Mouse (Mus musculus) v-Abl transformed pro-B cells (cell line): ENCODE results near the gene Dyrk4.

ENCODE experiments used
- in situ Hi-C, 2 experiments: fragments of 400-800 bp; cut with MboI; formaldehyde crosslinking; loops; one replicate each; pipeline ENCODE4 v1.15.1; 2025; ENCODE audit not compliant: unreplicated experiment in 2 of 2

Gene Dyrk4

GRCm38 (mm10) chr6:126921111-126921881 is at the start of gene Dyrk4:
TSS of gene Dyrk4 (minus strand) at chr6:126921839.
- in situ Hi-C loops, result no loop called here

GRCm38 (mm10) chr6:126966241-126967026 is 44.8 kb upstream of the Dyrk4 start:
- in situ Hi-C loops, result loop anchor here in 1 of 2 experiments (10.0 kb wide), 1 partner anchor 178 kb away; no protein-coding TSS in a partner anchor

DNA sequence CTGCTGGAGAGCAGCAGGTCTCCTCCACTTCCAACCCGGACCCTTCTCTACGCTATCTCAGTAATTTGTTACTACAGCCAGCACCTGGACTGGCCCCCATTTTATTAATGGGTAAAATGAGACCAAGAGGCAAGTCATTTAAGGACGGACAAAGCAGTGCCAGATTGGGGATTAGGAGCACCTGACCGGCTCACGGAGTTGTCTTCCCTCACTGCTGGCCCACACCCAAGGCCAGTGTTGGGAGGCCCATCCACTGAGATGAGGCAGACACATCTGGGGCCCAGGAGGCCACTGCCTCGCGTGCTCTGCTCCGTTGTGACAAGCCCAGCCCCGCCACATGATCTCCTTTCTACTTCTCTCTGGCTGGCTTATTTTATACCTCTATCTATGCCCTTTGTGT is 41.8 kb upstream of the Dyrk4 start:
- in situ Hi-C loops, result loop anchor here in 1 of 2 experiments (10.0 kb wide), 1 partner anchor 181 kb away; no protein-coding TSS in a partner anchor

DNA sequence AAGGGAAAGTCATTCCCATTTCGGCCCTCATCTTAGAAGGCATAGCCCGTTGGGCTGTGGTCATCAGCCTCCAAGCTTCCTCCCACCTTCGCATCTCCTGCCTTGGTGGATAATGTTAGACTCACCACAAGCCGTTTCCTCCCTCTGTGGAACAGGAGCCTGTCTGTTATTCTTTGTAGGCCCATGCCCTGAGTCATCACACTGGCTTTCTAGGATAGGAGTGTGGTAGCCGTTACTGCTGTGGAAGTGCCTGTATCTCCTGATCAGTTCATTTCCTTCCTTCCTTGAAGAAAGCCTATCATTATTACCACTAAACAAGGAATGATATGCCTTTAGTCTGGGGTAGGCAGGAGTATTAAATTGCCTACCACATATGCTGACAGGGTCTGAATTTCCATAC is 41.1 kb upstream of the Dyrk4 start:
- in situ Hi-C loops, result loop anchor here in 1 of 2 experiments (10.0 kb wide), 1 partner anchor 182 kb away; no protein-coding TSS in a partner anchor

DNA sequence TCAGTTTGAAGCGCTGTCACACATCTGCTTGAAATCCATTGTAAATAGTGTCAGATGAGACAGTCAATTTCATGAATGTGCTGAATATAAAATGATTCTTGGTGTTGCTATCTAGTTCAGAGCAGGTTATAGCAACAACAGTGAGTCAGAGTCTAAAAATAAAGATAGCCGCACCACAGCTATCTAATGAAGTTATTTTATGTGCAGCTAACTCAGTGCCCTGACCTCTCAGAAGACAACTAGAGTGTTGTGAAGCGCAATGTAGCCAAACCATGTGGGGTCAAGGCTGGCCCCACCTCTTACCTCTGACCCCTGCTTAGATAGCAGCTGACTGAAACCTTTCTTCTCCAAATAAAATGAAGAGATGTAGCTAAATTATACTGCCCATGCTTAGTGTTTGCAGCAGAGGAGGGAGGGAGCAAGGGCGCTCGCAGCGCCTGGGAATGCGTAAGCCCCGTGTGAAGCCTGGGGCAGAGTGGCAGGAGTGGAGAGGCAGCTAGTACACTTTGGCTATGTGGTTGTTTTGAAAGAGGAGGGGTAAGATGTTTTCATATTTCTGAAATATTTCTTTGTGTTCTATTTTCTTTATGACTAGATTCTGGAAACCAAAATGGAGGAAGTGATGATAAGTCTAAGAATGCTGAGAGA is 39.9 kb upstream of the Dyrk4 start:
- in situ Hi-C loops, result loop anchor here in 1 of 2 experiments (10.0 kb wide), 1 partner anchor 183 kb away; no protein-coding TSS in a partner anchor

DNA sequence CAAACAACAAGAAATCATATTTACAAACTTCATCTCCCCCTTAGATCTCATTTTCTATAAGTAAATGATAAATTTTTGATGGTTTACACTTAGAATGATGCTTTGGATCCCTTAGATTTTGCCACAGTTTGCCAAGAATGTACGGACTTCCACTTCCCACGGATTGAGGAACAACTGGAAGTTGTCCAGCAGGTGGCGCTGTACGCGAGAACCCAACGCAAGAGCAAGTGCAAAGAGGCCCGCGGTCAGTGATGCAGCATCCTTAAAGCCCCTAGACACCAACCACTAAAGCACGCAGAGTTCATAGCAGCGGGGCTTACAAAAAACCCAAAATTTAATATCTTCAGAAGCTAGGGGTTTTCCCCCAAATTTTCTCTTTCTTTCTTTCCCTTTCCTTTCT is 34.1 kb upstream of the Dyrk4 start:
- in situ Hi-C loops, result loop anchor here in 1 of 2 experiments (5.0 to 10.0 kb wide), 4 partner anchors 149 to 492 kb away; partner anchors contain the start of genes Parp11 and Tigar

DNA sequence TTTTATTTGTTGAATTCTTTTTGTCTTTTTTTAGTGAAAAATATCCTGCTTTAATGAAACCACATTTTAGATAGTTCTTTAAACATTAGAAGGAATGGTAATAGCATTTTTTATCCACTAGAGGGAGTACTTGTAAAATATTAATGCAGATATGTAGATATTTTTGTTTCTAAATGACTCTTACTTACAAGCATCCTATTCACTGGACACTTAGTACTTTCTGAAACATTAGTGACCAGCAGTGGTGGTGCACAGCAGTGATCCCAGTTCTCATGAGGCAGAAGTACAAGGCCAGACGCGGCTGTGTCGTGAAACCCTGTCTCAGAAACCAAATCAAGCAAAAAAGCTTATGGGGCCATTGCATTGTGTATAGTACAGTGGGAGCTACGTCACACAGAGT is 26.7 kb upstream of the Dyrk4 start:
- in situ Hi-C loops, result loop anchor here in 1 of 2 experiments (5.0 to 25.0 kb wide), 2 partner anchors 289 to 499 kb away; partner anchors contain the start of gene Parp11

- in situ Hi-C loops, result loop anchor here in 1 of 2 experiments (25.0 kb wide), 1 partner anchor 297 kb away; no protein-coding TSS in a partner anchor
Observed at GRCm38 (mm10) chr6:126940451-126940850, 18.8 kb upstream of the Dyrk4 start.

GRCm38 (mm10) chr6:126939487-126940171 is 18.0 kb upstream of the Dyrk4 start, which contains the start of the genes Rad51ap1 and D6Wsu163e:
TSS of gene Rad51ap1 (minus strand) at chr6:126939587.
TSS of gene D6Wsu163e (plus strand) at chr6:126939962.
- in situ Hi-C loops, result loop anchor here (5.0 to 25.0 kb wide), 2 partner anchors 87 to 298 kb away; partner anchors contain the start of gene Akap3 (in 1 of the 2)

GRCm38 (mm10) chr6:126938853-126939486 is 17.3 kb upstream of the Dyrk4 start:
- in situ Hi-C loops, result loop anchor here (5.0 to 25.0 kb wide), 2 partner anchors 87 to 298 kb away; partner anchors contain the start of gene Akap3 (in 1 of the 2)

- in situ Hi-C loops, result loop anchor here (5.0 to 25.0 kb wide), 2 partner anchors 86 to 299 kb away; partner anchors contain the start of gene Akap3 (in 1 of the 2)
Observed at GRCm38 (mm10) chr6:126938047-126938446, 16.4 kb upstream of the Dyrk4 start.

DNA sequence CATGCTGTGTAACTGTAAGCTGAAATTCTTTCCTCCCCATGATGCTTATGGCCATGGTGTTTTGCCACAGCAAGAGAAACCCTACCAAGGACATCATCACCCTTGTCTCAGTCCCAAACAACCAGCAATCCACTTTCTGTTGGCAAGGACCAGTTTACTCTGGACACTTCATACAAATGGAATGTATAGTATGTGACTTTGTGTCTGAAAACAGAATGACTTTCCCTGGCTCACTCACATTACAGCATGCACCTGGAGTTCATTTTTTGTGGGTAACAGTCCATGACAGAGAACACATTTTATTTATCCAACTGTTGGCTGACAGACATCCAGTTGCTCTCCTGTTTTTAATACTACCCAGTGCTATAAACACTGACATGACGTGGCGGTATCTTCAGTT is 11.3 kb upstream of the Dyrk4 start:
- in situ Hi-C loops, result loop anchor here in 1 of 2 experiments (25.0 kb wide), 1 partner anchor 304 kb away; no protein-coding TSS in a partner anchor

DNA sequence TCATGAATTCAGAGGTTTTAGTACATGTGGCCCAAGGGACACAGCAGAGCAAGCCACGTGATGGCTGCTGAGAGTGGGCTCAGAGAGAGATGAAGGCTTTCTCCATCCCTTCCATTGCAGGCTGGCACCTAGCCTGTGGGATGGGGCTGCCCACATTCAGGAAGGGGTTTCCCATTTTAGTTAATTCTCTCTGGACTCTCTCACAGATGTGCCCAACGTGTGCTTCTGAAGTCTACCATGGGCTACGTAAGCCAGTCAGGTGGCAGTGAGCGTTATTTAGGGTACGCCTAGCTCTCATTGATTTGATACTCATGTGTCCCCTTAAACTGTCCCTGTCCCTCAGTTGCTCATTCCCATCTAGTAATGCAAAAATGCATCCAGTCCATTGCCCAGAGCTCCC is 6.7 kb downstream of the Dyrk4 start:
- in situ Hi-C loops, result no loop called here

DNA sequence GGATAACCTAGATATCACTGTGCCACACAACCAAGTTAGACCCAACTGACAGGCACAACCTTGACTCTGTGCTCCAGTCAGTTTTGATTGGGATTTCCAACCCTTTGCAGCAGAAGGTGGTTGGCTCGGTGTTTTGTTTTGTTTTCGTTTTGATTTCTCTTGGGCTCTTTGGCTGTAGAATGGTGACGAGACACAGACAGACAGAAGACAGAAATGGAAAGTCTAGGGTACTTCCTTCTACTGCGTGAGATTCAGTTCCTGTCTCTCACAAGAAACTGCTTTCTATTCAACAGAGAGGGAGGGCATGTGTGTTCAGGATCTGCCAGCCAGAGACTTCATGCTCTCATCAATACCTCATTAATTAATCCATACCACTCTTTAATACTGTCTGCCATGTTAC is 10.9 kb downstream of the Dyrk4 start:
- in situ Hi-C loops, result no loop called here

DNA sequence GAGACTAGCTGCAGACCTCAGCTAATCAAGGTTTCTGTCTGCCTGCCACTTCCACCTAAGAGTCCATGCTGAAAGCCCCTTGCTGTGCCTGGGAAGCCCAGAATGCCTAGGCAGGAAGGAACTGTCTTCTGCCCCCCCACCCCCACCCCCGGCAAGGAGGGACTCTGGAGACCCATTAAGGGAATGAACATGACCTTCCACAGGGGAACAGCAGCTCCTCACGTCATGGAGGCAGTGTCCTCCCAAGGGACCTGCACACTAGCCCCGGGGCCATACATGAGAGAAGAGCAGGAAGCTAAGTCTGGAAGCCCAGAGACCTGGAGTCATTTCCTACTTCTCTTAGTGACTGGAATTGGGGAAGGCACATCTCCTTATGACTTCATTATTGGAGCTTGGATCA is 13.8 kb downstream of the Dyrk4 start:
- in situ Hi-C loops, result no loop called here

DNA sequence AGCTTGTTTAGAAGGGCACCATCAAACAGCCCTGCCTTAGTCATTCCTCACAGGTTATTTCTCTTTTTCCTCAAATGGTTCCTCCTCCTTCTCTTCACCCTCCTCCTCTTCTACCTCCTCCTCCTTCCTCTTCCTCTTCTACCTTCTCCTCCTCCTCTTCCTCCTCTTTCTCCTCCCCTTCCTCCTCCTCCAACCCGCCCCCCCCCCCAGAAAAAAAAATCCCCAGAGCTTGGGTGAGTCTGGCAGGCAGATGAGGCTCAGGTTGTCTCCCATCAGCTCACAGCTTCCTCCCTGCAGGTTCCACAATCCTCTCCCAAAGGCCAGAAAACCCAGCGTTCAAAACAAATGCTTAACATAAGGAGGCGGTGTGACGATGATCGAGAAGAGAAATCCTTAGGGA is 14.3 kb downstream of the Dyrk4 start:
- in situ Hi-C loops, result no loop called here

GRCm38 (mm10) chr6:126877118-126877517 is 44.5 kb downstream of the Dyrk4 start:
- in situ Hi-C loops, result no loop called here

GRCm38 (mm10) chr6:126852881-126853280 is 68.8 kb downstream of the Dyrk4 start, which contains the start of gene Akap3:
TSS of gene Akap3 (plus strand) at chr6:126853098.
- in situ Hi-C loops, result loop anchor here in 1 of 2 experiments (5.0 kb wide), 1 partner anchor 84 kb away; the partner anchor contains the start of genes D6Wsu163e and Rad51ap1
